Mouse (Mus musculus) T-cell, adult 2 months (primary cell): ENCODE results near the gene Kcnn1.

Experiments
- DNase-seq: peaks from one replicate; pipeline ENCODE4 v3.0.0; 2022; ENCODE audit warnings: low spot score

Gene Kcnn1

DNA sequence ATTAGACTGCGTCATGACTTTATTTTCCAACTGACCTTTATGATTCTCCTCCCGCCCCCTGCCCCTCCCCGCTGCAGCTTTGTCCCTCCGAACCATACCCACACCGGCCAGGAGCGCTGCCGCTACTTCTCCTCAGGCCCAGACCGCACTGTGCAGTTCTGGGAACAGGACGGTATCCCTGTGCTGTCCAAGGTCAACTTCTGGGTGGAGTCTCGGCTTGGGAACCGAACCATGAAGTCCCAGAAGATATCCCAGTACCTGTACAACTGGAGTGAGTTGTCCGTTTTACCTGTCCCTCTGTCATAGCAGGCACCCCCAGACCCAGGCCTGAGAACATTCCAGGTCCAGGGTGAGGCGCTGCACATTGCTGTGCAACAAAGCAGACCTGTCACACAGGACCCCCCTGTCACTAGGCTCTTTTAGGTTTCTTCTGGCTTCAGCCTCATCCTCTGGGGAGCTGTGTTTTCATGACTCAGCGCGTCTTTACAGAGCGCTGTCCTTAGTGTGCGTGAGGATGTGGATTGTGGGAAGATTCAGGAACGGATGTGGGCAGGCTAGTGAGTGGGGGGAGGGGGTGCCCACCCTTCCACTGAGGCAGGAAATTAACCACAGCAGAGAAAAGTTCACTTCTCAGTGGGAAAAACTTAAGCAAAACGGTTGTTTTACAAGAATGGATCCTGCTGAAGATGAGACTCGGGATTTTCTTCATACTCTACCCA lies 51.9 kb downstream of the Kcnn1 start:
- peak; percentile 62 for DNase-seq

DNA sequence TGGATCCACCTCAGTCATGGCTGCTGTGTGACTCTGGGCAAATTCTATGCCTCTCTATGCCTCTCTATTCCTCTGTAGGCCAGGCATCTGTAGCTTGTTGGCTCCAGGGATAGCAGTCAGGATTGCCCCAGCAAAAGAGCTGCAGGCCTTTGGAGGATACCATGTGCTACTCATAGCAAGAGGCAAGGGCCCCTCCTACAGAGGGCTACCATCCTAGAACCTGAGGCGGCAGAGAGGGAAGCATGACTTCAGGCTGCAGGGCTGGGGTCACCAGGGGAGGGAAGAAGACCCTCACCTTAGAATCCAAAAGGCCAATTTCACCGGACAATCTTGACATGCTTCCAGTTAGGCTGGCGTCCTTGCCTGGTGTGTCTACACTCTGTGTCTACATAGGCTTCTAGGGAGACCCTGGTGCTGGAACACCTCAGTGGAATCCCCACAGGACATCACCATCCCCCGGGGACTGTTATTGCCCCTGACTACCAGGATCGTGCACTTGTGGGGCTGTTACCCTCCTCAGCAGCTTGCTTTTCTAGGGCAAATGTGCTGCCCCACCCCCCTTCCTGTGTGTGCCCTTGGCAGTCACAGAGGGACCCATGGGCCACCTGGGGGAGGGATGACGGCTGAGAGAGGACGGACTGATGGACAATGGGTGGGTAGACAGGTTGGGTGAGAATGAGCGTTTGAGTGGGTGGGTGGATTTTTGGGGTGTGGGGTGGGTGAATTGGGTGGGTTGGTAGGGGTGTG lies 53.9 kb downstream of the Kcnn1 start:
- no peak for DNase-seq

DNA sequence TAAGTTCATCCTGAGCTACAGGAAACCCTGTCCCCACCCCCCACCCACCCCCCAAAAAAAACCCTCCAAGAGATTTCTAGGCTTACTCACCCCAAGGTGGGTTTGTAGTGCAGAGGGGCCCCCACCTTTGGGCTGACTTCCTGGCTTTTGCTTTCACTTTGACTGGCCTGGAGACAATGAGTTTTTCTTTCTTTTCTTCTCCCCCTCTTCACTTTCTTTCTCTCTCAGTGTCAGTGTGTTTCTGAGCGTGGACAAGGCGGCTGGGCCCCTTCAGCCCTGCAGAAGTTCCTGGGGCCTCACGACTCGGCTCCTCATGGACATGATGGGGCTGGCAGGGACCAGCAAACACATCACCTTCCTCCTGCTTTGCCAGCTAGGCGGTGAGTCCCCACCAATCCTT lies 54.8 kb downstream of the Kcnn1 start, which contains the start of gene Il12rb1:
Gene Il12rb1 (plus strand): TSS at position 211 of the 400 bp plus-strand sequence.
- DNase-seq, result peak; percentile 54

- DNase-seq, result no peak
These were observed 55.8 kb downstream of the Kcnn1 start for GRCm38 (mm10) chr8:70807304-70807703.

DNA sequence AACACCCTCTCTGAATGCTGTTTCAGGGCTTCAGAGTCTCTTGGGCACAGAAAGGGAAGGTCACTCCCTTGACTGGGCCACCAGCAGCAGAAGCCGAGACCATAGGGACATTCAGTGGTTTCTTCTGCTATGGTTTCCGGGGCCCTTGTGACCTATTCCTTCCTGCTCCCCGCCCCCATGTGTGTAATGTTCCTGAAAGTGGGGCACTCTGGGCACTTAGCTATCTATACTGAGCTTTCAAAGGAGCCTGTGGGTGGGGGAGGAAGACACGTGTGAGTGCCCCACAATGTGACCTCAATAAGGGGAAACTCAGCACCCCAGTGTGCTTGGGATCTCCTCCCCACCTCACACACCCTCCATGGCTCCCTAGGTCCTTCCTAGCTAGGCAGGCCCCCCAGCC lies 56.5 kb downstream of the Kcnn1 start:
- DNase-seq, result peak; percentile 67

DNA sequence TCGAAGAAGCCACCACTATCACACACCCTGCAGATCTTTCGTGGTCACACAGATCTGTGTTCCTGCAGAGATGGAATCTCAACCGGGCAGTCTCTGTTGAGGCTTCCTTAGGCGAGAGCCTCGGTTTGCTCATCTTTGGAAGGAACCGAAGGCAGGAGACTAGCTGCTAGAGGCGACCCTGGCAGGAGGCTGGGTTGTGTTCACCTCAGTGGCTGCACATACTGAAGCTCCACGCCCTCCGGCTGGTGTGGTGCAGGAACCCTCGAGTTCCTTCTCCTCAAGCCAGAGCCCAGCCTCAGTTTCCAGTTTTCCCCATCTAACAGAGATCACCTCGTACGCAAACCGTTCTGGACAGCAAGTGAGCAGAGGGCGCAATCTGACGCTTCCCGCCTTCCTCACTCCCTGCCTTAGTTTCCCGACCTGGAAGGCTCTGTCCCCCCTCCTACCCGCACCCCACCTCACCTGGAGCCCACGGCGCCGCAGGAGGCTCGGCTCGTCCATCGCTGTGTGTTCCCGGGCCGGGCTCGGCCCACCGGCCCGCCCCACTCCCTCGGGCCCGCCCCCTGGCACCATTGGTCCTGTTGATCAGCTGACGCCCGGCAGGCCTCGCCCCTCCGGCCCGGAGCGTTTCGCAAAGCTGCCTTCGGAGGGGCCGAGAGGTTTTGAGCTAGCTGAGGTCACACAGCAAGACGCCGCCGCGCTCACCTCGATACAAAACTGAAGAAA lies 58.4 kb downstream of the Kcnn1 start, which contains the start of gene Mast3:
Gene Mast3 (minus strand): TSS at position 574 of the 726 bp plus-strand sequence.
- peak; percentile 65 for DNase-seq

GRCm38 (mm10) chr8:70803761-70804480 lies 59.1 kb downstream of the Kcnn1 start:
- DNase-seq, result peak; percentile 32

- no peak for DNase-seq
These were observed 60.1 kb downstream of the Kcnn1 start for GRCm38 (mm10) chr8:70802786-70803510.

DNA sequence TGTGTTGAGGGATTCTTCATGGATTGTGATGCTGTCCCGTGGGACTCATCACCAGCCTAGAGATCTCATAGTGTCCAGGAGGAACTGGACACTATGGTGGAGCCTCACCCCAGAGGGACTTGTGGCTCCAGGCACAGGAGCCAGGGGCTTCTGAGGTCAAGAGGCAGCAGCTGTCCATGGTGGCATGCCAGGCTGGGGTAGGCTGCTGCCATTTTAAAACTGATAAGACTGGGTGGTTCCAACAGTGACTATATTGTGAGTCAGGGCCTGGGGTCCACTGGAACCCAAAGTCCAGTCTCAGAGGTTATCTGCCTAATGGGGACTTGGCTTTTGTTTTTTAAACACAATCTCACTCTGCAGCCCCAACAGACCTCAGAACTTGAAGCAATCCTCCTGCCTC lies 61.2 kb downstream of the Kcnn1 start:
- no peak for DNase-seq

DNA sequence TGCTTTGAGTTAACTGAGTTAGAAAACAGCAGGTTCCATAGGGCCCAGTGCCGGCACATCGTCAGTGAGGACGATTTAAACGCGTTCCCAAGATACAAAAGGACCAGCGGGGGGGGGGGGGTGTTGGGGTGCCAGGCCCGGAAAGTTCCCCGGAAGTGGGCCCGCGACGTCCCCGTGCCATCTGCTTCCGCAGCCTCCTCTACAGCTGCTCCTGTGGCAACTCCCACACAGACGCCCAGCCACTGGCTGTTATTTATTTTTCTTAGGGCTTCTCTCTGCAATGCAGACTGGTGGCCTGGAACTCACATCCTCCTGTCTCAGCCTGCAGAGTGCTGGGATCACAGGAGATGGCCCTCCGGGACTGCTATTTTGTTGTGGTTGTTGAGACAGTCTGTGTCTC lies 61.9 kb downstream of the Kcnn1 start:
- peak; percentile 73 for DNase-seq

GRCm38 (mm10) chr8:70800648-70801047 lies 62.4 kb downstream of the Kcnn1 start:
- no peak for DNase-seq

DNA sequence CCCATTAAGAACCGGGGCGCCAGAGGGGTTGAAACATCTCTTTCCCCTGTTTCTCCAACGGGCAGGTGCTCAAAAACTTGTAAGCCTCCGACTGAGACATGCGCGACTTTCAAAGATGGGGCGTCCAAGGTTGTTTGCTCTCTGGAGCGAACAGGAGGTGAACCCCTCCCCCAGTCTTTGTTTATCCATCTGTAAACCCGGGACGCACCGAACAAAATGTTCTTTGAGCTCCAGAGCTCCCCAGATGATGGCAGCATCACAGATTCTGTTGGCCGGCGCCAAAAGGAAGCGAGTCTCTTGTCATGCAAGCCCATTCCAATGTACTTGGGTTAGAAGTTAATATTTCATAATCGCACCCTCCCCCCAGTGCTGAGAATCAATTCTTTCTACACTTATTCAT lies 64.8 kb downstream of the Kcnn1 start:
- DNase-seq, result no peak

DNA sequence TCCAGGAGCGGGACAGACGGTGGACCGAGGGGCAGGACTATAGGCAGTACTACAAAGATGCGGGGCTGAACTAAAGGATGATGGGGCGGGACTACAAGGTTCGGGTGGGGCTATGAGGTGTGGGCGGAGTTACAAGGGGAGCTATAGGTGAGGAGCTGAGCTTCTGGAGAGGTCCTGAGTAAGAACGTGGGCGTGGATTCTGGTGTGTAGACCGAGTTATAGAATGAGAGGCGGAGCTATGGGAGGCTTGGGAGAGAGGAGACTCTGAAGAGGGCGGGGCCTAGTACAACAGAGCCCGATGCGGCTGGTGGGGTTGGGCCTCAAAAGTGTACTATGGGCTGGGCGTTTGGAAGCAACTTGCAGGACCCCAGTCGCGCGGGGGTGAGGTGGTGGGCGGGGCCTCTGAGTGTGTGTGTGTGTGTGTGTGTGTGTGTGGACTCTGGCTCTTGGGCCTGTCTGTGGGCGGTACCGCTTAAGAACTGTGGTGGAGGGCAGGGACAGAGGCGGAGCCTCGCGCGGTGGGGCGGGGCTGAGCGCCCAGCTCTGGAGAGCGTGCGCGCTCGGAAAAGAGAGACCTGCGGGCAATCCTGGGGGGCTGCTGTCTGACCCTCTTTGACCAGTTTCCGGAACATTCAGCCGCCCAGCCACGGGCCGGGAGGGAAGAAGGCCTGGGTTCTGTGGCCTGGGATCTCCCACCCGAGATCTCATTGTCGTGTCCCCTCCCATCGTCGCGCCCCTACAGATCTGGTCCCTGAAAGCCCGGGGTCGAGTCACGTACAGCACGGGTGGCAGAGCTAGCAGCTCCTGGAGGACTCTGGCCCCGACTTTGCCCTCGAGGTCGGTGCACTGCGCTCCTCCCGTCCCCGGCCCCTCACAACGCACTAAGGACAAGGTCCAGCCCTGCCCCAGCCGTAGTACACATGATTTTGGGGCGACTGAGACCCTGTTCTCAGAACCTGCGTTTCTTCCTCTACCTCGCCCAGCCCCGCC lies 65.7 kb downstream of the Kcnn1 start:
- peak; percentile 80 for DNase-seq

GRCm38 (mm10) chr8:70796403-70797080 lies 66.5 kb downstream of the Kcnn1 start:
- DNase-seq, result no peak

DNA sequence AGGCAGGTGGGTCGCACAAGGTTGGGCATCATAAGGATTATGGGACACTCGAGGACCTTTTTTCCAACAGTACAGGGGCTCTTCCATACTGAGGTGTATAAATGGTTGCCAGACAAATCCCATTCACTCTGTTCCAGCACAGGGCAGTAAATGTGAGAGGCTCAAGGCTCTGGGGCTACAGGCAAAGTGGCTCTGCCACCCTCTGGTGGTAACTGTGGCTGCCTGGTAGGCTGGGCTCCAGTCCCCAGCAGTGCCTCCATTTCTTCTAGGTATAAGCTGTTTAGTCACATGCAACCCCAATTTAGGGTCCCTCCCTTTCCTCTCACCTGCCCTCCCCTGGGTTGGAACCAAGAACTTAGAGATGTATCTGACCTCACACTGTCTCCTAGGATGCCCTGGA lies 67.7 kb downstream of the Kcnn1 start:
- DNase-seq, result no peak

GRCm38 (mm10) chr8:70794215-70794614 lies 68.8 kb downstream of the Kcnn1 start:
- no peak for DNase-seq

DNA sequence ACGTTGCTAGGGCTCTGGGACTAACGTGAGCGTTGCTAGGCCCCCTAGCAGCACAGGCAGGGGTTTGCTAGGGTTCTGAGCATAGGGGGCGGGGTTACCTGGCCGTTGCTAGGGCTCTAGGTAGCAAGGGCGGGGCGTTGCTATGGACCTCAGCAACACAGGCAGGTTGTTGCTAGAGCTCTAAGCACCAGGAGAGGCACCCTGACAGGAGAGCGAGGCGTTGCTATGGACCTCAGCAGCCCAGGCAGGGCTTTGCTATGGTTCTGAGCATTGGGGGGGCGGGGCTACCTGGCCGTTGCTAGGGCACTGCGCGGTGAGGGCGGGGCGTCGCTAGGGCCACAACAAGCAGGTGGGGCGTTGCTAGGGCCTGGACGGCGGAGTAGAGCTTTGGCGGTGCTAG lies 70.4 kb downstream of the Kcnn1 start:
- DNase-seq, result peak; percentile 86
